Mouse (Mus musculus) MEL-GATA-1-ER (cell line): ENCODE results near the gene Tmc3.

Source experiments
- DNase-seq: peaks from one replicate; pipeline ENCODE4 v3.0.0-alpha.2; 2012; ENCODE audit warnings: low read depth; ENCODE audit errors: extremely low read depth

Gene Tmc3

GRCm38 (mm10) chr7:83584639-83585471, at the start of gene Tmc3:
Gene Tmc3, plus strand, starts transcription at chr7:83584927.
- no peak for DNase-seq

DNA sequence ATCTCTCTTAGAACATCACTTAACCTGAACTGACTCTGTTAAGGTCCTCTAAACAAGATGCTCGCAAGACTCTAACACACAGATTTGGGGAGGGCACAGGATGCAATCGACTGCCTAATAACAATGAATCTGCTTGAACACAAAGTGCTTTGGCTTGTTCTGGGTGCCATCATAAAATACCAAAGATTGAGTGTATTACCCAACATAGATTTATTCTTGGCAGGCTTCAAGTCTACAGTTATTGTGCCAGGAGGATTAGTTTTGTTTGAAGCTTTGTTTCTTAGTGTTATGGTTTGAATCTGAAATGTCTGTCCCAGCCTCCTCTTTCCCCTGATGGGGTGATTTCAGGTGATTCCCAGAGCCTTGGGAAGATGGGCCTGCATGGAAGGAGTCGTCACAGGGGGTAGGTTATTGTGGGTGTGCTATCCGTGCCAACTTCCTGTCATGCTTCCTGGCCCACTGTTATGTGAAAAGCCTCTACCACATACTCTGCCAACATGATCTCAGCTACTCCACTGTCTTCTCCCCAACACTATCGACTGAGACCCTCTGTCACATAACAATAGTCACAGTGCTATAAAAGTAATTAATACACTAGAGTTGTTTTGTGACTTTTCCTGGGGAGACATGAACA, 43.1 kb upstream of the Tmc3 start:
- DNase-seq = no peak

DNA sequence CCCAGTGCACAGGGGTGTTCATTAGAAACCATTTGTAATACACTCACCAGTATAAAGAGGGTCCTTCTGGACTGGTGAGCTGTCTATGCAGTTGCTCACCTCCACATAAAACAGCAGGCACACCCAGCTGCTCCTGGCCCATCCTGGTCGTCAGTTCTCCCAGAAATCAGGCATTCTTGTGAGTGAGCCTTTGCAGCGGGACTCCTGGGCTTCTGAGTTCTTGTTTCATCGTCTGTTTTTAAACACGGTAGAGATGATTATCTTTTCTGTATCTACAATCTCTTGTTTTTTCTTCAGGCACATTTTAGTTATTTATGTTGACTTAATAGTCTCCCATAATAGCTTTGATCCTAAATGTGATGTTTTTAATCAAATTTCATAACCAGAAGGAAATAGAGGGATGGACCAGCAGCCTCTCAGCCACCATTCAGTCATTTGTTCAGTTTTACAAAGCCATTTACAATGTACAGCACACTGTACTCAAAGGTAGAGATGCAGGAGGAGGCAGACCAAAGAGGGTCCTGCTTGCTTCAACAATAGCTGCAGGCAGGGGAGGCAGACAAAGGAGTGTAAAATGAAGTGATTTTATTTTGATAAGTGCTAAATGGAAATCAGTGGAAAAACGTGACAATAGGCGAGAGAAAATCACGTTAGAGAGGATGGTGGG, 35.9 kb upstream of the Tmc3 start:
- DNase-seq = no peak

DNA sequence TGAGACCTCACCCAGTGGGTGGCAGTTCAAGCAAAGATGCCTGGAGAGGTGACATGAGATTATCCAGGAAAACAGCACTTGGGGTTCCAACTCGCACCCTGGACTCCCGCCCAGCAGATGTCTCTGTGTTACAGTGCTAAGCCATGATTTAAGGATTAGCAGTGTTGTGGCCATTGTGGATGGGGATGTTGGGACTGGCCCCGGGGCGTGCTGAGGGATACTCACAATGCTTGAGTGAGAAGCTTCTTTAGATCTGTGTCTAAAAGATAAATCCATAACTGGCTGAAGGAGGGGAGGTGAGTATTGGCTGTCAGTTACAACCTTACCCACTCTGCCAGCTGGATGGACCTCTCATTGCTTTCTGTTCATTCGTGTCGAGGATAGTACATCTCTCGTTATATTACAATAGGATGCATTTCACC, 35.4 kb upstream of the Tmc3 start:
- DNase-seq = no peak

DNA sequence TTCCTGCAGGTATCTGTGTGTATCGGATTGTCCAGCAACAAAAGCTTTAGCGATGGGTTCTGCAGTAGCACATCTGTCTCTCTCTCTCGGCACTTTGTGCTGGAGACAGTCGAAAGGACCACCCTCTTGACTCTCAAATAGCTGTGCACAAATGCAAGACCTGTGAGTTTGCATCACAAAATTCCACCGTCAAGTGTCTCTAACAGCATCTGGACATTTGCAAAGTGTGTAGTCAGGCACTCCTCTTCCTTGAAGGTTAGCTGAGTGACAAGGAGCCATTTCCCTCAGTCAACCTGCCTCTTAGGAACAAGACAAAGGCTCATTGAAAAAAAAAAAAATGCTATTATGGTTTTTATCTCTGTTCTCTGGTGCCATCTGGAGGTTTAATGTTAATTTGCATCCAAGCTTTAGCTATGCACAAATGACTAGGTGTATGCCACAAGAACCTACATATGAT, 34.7 kb upstream of the Tmc3 start:
- DNase-seq = peak; percentile 6

DNA sequence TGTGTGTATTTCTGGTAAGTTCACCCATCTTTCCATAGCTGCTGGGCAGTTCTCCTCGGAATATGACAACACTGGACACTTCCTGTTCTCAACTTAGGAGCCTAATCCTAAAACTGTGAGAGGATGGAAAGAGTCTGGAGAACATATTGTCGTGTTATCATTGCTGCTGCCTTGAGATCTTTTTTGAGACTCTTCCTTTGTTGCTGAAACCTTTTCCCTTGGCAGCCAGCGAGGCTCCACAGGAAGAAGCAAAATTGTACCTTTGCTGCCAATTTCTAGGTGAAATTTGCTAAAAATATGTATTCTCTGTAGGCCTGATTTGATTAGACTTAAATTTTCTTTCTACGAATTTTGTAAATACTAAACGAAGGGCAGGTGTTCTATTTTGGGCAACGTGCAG, 30.2 kb upstream of the Tmc3 start:
- DNase-seq = no peak

- DNase-seq = no peak
Observed at GRCm38 (mm10) chr7:83556488-83556887, 28.2 kb upstream of the Tmc3 start.

- DNase-seq = no peak
Observed at GRCm38 (mm10) chr7:83558741-83559280, 25.9 kb upstream of the Tmc3 start.

DNA sequence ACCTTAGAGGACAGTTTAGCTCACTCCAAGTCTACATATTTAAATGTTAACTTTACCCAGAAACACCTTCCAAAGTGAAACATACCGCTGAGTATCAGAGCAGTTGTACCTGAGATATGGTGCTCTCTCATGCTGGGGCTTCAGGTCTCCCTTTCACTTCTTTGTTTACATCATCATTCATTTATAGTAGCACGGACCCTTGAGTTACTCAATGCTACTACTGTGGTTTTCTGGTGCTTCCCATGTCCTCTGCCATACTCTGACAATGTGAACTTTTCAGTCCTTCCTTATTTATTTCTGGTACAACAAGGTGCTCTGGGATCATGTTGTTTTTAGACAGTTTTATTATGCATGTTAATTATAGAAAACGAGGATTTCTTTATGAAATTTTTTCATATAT, 25.2 kb upstream of the Tmc3 start:
- DNase-seq = no peak

DNA sequence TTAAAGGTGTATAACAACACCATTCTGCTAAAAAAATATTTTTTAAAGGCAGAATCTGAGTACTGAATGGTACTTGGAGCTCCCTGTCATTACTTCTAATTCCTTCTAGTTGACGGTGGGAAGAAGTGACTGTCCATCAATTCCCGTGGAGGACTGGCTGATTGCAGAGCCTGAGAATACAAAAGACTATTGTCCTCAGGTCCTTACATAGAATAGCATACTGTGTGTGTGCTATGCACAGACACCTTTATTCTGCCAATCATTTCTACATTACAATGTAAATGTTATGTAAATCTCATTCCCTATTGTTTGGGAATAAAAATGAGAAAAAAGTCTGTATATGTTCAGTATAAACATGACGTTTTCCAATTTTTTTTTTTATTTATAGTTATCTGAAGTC, 22.9 kb upstream of the Tmc3 start:
- no peak for DNase-seq

- no peak for DNase-seq
Observed at GRCm38 (mm10) chr7:83564635-83565291, 20.0 kb upstream of the Tmc3 start.

DNA sequence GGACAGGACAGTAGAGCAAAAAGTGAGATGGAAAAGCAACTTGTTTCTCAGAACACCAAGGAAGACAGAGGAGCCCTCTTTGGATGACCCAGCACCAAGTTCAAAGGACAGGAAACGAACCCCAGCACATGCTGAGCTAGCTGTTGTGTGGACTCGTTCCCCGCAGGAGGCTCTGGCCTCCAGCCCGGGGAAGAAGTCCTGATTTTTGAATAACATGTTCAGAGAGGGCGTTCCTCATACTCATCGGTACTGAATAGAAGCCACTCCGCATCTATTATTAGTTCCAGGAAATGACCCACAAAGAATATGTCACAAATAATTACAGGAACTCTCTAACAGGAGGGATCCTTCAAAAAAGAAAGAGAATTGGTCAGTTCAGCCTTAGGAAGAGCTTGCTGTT, 18.8 kb upstream of the Tmc3 start:
- DNase-seq = no peak

DNA sequence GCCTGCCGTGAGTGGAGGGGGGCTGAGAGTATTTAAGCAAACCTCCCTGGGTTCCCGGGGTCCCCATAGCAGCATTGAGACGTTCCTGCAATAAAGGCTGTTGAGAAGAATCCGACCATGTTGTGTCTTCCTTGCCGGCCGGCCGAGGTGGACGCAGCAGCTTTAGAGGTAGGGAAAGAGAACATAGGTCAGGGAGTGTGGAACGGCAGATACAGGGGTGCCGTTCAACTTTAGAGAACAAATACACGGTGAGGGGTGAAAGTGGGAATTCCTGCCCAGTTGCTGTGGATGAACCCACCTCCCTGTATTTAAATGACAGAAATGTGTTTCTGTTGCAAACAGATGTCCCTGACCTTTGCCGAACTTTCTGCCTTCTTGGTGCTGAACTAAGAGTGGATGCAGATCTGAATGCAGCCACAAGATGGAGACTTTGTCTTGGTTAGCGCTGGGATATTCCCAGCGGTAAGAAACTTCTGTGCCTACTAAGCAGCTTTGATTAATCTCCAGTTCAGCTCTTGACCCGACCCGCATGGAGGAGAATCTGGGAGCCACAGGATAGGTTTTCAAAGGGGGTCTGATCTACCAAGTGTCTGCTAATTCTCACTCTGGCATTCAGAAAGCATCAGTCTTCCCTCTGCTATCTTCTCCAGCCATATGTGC, 16.8 kb upstream of the Tmc3 start:
- DNase-seq = no peak

DNA sequence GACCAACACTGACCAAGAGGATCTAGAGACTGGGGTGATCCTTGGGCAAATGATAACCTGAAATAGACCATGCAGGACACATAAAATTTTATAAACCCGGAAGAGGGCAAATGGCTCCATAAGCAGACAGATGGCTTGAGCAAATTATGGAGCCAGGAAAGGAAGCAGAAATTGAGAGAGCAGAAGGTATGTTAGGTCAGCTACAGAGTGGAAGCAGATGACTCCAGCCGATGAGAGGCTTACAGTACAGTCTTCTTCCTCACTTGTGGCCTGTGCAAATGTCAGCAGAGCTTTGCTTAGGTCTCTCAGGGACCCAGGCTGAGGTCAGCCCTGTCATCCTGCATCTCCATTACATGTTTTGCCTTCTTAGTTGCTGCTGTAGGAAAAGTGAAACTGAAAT, 15.9 kb upstream of the Tmc3 start:
- DNase-seq = no peak

DNA sequence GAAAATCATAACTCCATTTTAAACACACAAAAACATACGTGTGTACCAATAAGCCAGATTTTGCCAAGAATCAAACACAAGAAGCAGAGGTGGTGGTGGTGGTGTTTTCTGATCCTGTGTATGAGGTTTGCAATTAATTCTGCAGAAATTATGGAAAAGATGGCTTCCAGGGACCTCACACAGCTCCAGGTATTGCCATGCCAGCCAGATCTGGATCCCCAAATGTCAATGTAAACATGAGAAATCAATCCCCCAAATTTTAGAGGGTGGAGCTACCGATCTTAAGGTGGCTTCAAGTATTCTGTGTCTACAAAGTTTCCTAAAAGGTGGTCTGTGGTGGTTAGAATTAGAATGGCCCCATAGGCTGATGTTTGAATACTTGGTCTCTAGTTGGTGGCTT, 15.3 kb upstream of the Tmc3 start:
- no peak for DNase-seq

DNA sequence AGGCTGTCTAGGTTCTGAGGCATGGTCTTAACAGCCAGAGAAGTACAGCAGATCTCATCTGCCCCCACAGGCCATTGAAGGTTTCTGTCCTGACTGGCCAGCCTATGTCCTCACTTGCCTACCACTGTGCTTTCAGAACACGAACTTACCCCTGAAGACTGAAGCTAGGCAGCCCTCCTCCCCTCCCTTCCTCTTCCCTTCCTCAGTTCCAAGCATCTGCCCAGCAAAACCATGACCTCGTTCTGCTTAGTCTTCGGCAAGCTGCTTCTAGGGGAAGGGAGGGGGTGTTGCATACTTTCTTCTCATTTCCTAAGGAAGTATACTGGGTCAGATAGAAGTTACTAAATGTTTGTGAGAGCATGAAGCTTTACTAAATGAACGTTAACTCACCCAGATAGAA, 13.7 kb upstream of the Tmc3 start:
- no peak for DNase-seq

- no peak for DNase-seq
Observed at GRCm38 (mm10) chr7:83571901-83572300, 12.8 kb upstream of the Tmc3 start.

DNA sequence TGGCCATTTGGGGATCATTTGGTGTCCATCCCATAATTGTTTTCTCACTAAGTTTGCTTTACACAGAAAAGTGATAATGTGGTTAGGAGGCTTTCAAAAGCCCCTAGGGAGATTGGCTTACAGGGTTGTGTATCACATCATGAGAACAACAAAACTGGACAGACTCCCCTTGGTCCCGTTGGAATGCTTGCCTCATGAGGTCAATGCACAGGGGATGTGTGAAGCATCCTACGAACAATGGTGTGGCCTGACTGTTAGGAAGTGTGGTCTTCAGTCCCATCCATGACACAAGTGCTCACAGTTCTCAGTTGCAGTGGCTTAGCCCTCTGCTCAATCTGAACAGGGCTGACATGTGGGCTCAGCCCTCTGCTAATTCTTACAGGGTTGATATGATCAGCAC, 12.3 kb upstream of the Tmc3 start:
- DNase-seq = no peak

DNA sequence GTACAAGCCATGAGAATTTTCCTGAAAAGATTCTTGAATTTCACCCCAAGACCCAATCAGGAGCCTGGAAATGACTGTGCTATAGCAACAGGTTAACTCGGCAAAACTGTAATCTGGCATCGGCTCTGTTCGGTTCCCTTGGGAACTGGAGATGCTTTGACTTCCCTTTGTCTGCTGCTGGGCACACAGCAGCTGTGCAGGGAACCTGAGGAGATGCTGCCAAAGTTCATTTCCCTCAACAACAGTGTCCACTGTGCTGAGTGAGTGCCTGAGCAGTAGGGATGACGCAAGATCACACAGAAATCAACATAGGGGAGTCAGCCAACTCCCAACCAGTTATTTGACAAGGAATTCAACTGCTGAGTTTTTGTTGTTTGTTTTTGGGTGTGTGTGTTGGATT, 3.8 kb upstream of the Tmc3 start:
- DNase-seq = no peak

GRCm38 (mm10) chr7:83594056-83594455, 9.3 kb downstream of the Tmc3 start:
- DNase-seq = no peak

DNA sequence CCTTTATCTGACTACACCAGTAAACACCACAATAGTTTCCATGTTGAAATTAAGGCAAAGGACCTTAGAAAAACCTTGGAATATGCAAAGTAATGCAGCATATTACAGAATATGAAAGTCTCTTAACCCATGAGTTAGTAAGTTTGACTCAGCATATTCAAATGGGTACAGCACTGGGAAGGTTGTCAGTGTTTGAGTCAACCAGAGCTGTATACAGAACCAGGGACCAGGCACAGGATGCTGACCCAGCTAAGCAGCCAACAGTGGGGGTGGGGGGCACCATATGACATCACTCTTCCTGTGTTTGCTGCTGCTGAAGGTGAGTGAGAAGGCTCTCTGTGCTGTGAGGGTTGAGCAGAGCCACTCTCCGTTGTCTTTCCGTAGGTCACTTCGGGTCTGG, 12.3 kb downstream of the Tmc3 start:
- DNase-seq = no peak
